Mouse (Mus musculus) liver (tissue): ENCODE results near the gene Slc17a1.

Experiments used
- DNase-seq: peaks from one replicate; pipeline ENCODE4 v3.0.0-alpha.2; 2020; ENCODE audit warnings: mixed read lengths

Gene Slc17a1

GRCm38 (mm10) chr13:23867405-23867804 is at the start of gene Slc17a1:
Gene Slc17a1, plus strand, starts transcription at chr13:23867750.
- no peak for DNase-seq

DNA sequence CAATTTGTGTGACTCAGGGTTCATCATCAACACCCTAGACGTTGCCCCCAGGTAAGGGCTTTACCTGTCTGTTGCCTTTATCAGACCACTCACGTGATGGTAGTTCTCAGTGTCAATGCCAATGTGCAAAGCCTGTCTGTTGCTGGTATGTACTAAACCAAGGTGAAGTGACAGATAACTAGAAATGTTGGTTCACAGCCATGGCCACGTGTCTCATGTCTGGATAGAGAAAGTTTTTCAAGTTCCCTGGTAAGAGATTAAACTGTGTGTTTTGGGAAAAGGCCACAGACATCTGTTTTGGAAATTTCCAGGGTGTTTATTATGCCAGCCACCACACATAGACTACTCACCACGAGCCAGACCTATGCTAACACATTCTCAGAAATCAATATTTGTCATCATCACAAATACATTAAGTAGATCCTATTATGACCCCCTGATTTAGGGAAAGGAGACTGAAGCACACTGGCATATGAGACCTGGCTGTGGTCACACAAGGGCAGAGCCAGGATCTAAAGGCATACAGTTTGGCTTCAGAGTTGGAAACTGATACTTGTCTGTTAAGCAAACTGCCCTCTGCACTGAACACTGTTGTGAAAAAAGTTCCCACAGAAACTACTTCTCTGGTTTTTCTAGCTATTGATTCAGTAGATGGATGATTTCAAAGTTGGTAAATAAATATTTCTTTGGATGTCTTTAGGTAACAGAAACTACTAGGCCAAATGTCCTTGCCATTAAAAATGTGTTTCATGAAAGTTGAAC is 47.2 kb upstream of the Slc17a1 start:
- no peak for DNase-seq

GRCm38 (mm10) chr13:23822213-23822612 is 45.3 kb upstream of the Slc17a1 start:
- DNase-seq = no peak

DNA sequence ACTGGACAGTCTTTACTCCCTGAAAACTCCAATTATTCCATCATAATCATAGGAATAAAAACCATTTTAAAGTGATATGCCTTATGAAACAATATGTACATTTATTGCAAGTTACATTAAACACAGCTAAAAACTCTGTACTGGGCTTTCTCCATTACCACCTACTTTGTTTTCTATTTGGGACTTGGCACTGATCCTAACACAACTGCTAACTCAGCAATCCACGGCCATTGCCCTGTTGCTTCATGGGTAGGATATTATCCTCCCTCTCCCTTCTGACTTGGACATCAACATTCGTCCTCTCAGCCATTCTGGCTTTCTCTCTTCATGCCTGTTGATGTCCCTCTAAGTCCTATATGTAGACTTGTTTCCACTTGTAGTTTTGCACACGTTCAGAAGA is 40.9 kb upstream of the Slc17a1 start:
- no peak for DNase-seq

DNA sequence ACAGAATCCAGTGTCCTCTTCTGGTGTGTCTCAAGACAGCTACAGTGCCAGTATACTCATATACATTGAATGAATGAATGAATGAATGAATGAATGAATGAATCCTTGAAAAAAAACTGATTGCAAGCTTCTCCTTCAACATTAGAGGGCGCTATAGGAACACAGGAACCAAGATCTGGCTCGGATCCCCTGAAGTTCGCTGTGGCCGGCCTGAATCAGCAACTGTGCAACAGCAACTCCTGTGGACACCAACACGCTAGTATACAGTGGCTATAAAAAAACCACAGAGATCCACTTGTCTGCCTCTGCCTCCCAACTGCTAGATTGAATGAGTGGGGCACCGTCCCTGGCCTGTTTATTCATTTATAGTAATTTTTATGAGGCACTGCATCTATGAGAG is 34.5 kb upstream of the Slc17a1 start:
- DNase-seq = peak; percentile 39

DNA sequence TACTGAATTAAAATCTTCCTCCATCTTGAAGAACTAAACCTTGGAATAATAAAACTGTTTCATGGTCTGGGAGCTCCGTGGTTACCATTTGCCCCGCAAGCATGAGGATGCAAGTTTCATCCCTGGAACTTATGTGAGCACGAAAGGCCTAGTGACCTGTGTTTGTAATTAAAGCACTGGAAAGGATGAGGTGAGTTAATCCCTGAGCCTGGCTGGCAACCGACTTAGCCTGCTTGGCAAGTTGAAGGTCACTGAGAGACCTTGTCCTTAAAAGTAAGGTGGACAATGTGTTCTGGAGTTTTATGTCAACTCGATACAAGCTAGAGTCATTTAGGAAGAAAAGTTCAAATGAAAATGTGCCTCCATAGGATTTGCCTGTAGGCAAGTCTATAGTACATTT is 32.7 kb upstream of the Slc17a1 start:
- DNase-seq = no peak

DNA sequence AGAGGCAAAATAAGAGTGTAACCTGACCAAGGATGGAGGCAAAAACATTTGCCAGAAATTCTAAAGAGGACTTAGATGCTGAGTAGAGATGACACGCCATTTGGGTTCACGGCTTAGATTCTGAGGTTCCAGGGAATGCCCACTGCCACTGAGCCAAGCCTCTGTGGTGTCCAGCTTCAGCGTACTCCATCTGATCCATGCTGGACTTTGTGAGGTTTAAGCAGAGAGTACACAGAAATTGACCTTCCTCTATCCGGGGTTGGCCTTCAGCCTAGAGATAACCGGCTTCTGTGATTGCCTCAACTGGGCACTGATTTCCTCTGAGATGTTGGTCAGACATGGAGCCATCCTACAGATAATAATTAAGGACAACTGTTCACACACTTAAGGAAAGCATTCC is 30.9 kb upstream of the Slc17a1 start:
- peak; percentile 6 for DNase-seq

DNA sequence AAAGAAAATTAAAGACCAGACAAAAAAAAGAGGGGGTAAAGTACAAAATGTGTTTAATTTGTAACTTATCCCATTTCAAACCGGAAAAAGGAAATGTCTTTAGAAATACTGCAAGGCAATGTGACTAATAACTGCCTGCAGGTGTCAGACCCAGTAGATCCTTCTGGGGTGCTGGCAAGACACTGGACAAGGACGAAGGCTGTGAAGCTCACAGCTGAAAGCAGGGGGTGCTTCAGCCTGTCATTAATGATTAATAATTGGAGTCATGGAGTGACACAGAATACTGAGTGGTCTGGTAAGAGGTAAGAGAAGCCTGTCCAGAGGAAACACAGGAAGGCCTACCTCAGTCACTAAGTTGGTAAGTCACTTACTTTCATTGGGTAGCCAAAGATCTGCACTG is 28.2 kb upstream of the Slc17a1 start, which contains the start of gene Slc17a3:
Slc17a3 (plus strand) TSS at position 127 of the 400 bp plus-strand sequence.
- DNase-seq = no peak

DNA sequence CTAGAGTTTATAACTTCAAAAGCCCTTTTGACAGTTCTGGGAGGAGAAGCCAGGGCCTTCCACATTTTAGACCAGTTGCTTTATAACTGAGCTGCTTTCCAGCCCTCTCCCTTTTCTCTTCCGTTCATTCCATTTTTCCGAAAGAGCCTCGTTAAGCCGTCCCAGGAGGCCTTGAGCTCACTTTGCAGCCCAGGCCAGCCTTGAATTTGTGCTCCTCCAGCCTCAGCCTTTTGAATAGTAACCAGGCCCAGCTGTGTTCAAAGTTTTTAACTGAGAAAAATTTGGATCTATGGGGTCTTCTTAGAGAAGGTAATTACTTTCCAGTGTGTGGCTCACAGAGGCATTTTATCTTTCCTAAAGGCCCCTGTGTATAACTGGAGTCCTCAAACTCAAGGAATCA is 21.7 kb upstream of the Slc17a1 start:
- DNase-seq = no peak

GRCm38 (mm10) chr13:23849299-23849698 is 18.3 kb upstream of the Slc17a1 start:
- no peak for DNase-seq

GRCm38 (mm10) chr13:23856401-23856800 is 11.1 kb upstream of the Slc17a1 start:
- DNase-seq = no peak

DNA sequence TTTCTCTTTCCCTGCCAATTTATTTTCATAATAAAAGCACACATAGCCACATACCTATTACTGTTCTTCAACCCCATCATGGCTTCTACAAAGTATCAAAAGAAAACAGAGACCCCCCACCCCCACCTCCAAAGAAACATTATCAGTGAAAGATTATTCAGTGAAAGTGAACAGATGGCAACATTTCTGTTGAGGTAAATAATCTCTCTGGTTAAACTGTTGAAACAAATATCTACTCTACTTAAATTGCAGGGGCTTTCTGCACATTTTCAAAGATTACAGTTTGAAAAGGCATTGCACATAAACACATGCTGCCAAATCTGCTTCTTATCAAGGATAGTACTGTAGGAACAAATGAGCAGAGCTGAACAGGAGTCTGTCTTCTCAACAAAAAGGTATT is 5.7 kb upstream of the Slc17a1 start:
- DNase-seq = no peak

GRCm38 (mm10) chr13:23864711-23865110 is 2.8 kb upstream of the Slc17a1 start:
- no peak for DNase-seq

GRCm38 (mm10) chr13:23866086-23866710 is 1.4 kb upstream of the Slc17a1 start:
- DNase-seq = peak; percentile 45

- no peak for DNase-seq
Measured at GRCm38 (mm10) chr13:23867000-23867399, 550 bp upstream of the Slc17a1 start.

DNA sequence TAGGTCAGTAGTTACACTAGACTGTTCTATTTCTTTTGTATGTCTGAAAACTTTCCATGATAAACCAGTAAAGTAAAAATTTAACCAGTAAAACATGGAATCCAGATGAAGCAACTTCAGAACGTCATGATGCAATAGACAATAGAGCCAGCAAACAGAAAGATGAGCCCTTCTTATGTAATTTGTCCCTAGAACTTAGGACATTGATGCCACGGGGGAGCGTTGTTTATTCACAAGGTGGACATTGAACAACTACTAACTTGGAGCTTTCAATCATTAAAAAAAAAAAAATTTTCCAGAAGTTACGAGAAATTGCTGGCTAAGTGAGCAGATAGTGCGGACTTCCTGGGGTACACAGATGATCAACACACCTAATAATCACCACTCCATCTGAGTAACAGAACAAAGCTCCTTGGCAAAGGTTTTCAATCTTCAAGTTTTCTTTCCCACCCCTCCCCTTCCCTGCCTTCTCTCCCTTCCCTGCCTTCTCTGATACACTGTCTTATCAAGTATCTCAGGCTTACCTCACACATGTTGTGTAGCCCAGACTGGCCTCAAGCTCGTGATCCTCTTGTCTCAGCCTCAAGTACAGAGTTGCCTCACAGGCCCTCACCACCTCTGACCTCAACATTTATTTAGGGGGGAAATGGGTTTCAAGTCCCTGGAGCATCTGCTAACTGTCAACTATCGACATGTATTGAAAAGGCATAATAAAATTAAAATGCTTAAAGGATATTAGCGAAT is 1.4 kb downstream of the Slc17a1 start:
- no peak for DNase-seq

DNA sequence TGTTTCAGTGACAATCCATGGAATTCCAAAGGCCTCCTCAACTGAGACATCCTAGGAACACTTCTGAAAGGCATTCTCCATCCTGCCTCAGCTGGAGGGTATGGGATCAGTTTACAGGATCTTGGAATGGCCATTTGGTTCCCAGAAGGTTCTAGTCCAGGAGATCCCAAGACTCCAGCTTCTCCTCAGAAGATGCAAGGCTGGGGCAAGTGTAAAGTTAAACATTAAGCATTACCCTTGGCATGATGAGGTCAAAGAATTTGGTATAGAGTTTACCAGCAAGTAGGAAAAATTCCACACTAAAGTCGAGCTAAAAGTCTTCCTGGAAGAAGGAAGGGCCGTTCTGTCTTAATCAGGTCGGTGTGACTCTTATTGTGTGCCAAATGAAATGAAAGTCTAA is 2.4 kb downstream of the Slc17a1 start:
- no peak for DNase-seq

DNA sequence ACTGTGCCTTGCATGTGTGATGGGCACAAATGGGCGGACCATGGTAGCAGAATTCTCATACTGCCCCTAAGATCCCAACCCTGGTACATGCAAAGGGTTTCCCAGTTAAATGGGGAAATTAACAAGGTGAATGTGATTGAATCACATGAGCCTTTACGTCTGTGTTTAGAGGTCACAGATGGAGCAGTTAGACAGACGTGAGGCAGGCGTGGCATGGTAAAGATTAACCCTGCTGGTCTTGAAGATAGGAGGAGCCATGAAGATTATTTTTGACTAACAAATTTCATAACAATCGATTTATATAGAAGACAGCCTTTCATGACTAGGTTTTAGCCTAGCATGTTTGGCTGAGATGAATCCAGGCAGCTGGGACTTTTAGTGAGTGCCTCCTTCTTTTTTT is 5.6 kb downstream of the Slc17a1 start:
- DNase-seq = no peak

- DNase-seq = no peak
Measured at GRCm38 (mm10) chr13:23879106-23879505, 11.6 kb downstream of the Slc17a1 start.

DNA sequence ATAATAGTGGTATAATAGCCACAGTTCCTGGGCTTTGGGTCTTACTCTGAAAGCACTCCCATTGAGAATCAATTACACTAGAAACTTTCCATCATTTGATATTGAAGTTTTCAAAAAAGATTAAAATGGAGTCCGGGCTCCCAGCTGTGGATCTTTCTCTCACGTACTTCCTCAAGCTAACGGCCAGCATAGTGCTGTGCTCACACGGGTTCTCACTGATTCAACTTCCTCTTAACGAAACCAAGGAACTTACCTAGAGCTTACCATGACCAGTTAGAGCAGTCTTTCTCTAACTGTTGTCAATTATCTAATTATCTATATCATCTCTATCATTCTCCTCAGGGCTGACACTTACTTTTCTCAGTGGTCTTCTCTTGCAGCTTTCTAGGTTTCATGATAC is 12.1 kb downstream of the Slc17a1 start:
- DNase-seq = no peak

- peak; percentile 44 for DNase-seq
Measured at GRCm38 (mm10) chr13:23885540-23885939, 18.0 kb downstream of the Slc17a1 start.

- no peak for DNase-seq
Measured at GRCm38 (mm10) chr13:23887026-23887725, 19.6 kb downstream of the Slc17a1 start.

- DNase-seq = no peak
Measured at GRCm38 (mm10) chr13:23889011-23889605, 21.6 kb downstream of the Slc17a1 start.
